Mouse (Mus musculus) megakaryocyte, embryonic 14.5 days (primary cell): ENCODE measurements around the gene Gm45837.

ENCODE experiments used
- FLI1 ChIP-seq: IDR thresholded peaks from 2 replicates; pipeline ENCODE4 v1.6.1; 2012; ENCODE audit warnings: low read length, inconsistent platforms, mixed read lengths
- GATA1 ChIP-seq: IDR thresholded peaks from 3 replicates; pipeline ENCODE4 v1.6.1; 2012; ENCODE audit warnings: mixed read lengths, low read length, inconsistent platforms, borderline replicate concordance

GRCm38 (mm10) chr7:101426692-101427091 is 16.0 kb downstream of the Gm45837 start:
- TF ChIP-seq GATA1 = no peak
- TF ChIP-seq FLI1 = no peak
